Mouse (Mus musculus) 3134 (cell line): ENCODE data around the gene Gm10670.
"Not testable (repeated sequence)": the region's sequence is repeated elsewhere in the genome, so short reads cannot be mapped to it uniquely, and the experiment has no call there.

ENCODE experiments used
- DNase-seq: peaks from one replicate; pipeline ENCODE4 v3.0.0-alpha.2; 2011; ENCODE audit warnings: low spot score; ENCODE audit not compliant: insufficient read length; ENCODE audit errors: extremely low read depth

Gene Gm10670

DNA sequence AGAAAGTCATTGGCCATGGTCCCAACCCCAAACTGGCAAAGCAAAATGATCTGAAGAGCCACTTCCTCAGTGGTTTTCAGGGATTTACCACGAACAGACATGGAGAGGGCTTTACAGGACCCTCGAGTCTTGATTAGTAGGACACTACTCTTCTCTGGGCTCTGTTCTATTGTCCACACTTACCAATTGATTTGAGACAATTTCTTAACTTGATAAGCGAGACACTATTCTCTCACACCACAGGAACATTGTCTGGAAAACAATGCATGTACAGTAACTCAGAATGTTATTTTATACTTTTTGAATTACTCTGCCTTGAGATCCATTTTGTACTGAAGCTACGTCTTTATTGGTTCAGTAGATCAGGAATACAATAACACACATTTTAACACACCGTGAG, at the start of gene Gm10670:
Gene Gm10670 (minus strand): TSS at position 101 of the 400 bp plus-strand sequence.
- not testable (repeated sequence) for DNase-seq

DNA sequence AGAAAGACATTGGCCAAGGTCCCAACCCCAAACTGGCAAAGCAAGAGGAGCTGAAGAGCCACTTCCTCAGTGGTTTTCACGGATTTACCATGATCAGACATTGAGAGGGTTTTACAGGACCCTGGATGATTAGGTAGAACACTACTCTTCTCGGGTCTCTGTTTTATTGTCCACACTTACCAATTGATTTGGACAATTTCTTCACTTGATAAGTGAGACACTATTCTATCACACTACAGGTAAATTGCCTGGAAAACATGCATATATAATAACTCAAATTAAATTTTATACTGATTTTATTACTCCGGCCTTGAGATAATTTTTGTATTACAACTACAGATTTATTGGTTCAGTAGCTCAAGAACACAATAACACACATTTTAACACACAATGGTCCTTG, 35.7 kb upstream of the Gm10670 start, which contains the start of gene Vmn1r103:
Gene Vmn1r103 (minus strand): TSS at position 101 of the 400 bp plus-strand sequence.
- DNase-seq, result not testable (repeated sequence)

DNA sequence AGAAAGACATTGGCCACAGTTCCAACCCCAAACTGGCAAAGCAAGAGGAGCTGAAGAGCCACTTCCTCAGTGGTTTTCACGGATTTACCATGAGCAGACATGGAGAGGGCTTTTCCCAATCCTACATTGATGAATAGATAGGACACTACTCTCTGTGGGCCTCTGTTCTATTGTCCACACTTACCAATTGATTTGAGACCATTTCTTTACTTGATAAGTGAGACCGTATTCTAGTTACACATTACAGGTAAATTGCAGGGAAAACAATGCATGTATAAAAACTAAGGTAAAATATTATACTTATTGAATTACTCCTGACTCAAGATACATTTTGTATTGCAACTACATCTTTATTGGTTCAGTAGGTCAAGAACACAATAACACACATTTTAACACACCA, 32.2 kb downstream of the Gm10670 start, which contains the start of gene Vmn1r101:
Gene Vmn1r101 (minus strand): TSS at position 101 of the 400 bp plus-strand sequence.
- DNase-seq, result not testable (repeated sequence)
